Mouse (Mus musculus): ENCODE data around the gene Vps39. TPM values are rescaled to one million over a fixed set of nuclear protein-coding genes. Genes with fewer than 3 reads are reported as not detected.
A peak's percentile ranks its signal among the peaks of the same experiment; 100 is the strongest.

Vps39 gene
- total and polyA plus RNA-seq, 3 experiments, result 21.3 to 41.8 (median 33.7) TPM

DNA sequence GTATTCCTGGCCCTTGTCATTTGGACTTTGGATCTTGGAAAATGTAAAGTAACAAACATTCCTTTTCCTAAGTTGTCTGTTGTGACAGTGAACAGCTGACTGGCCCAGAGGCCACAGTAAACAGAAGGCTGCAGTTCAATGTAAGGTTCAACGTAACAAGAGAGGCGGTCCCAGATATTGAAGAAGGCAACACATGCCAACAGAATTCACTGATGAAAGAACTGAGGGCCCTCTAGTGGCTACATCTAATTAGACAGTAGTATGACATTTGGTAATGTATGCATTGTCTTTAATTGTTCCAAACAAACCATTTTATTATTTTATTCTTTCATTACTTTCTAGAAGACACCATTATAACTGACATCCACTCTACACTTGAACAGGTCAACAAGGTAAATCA lies 15.1 kb downstream of the Vps39 start:
- Histone ChIP-seq H3K4me3 (replicated peaks in 1 of 3; ENCODE audit: low read depth in 2 of 3, low read length in 2 of 3, poor library complexity in 1 of 3) (no peak overlapping the region), H3K9me3 (replicated peaks; ENCODE audit: low read length) (no peaks in the 10 kb centered on the region), H3K4me2 (ENCODE audit: insufficient read depth, low read depth, poor library complexity, severe bottlenecking) (no peak overlapping the region), H3K4me1 (ENCODE audit: control insufficient read depth in 1 of 2, insufficient read depth in 2 of 2) (no peaks in the 10 kb centered on the region), H3K36me3 (replicated peaks in 1 of 2; ENCODE audit: control insufficient read depth in 1 of 2, insufficient read depth in 1 of 2, low read length in 1 of 2) (peaks cover 63 to 88% of the 10 kb centered on the region in 2 experiments), H3K27me3 (replicated peaks) (no peaks in the 10 kb centered on the region), H3K27ac (ENCODE audit: insufficient read depth, low read depth) (no peak overlapping the region), H3K9ac (ENCODE audit: insufficient read depth, low read depth) (no peak overlapping the region), H3K79me2 (replicated peaks; ENCODE audit: control insufficient read depth, extremely low read depth, insufficient read depth, poor library complexity, severe bottlenecking) (no peaks in the 10 kb centered on the region)
- no peak for DNase-seq (ENCODE audit: extremely low read depth)
- dilution Hi-C loops (cut with MboI; ENCODE audit: extremely low pct_ligation_motif_present, extremely low pct_unique_long_range_greater_than_20kb, low sequenced_read_pairs) (no loop called here), in situ Hi-C loops (cut with MboI; ENCODE audit: low pct_ligation_motif_present, low pct_unique_long_range_greater_than_20kb, low sequenced_read_pairs) (no loop called here)
- TF ChIP-seq ZMIZ1 (IDR thresholded peaks at IDR 0.05; ENCODE audit: low read depth, low read length) (no peak), E2F4 (IDR thresholded peaks at IDR 0.05; ENCODE audit: insufficient replicate concordance, low read depth, low read length) (no peak), POLR2A (IDR thresholded peaks at IDR 0.05; ENCODE audit: low read depth, low read length) (no peak), CHD2 (IDR thresholded peaks at IDR 0.05; ENCODE audit: low read length) (no peak), SMC3 (IDR thresholded peaks at IDR 0.05; ENCODE audit: low read depth, low read length) (no peak; the same call in 1 of the 2 replicates), CTCF (conservative IDR thresholded peaks at IDR 0.05 in 1 of 2, IDR thresholded peaks at IDR 0.05 in 1 of 2; ENCODE audit: low read depth in 2 of 2, low read length in 2 of 2) (peak in 1 of 2 experiments; percentile 43; a peak in 2 of 4 replicates), TCF12 (IDR thresholded peaks at IDR 0.05; ENCODE audit: low read depth, low read length) (no peak), EP300 (IDR thresholded peaks at IDR 0.05; ENCODE audit: low read length) (no peak), NELFE (IDR thresholded peaks at IDR 0.05; ENCODE audit: low read depth, low read length) (no peak)

DNA sequence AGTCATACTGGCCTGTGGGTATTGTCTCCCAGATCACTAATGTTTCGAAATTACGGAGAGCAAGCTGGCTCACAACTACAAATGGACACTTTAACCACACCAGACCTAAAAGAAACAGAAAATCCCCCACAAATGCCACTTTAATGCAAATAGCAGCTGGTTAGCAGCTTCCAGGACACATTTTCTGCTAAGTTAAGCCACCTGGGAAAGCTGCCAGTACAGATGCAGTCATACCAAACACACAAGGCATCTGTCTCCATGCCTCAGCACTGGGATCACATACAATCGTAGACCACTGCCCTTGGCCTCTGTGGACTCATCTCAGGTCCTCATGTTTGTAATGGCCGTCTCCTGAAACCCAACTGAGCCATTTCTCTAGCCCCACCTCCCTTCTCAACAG lies 21.4 kb downstream of the Vps39 start:
- TF ChIP-seq MEF2A (IDR thresholded peaks at IDR 0.05; ENCODE audit: borderline replicate concordance, low read depth, low read length) (no peak), CHD2 (IDR thresholded peaks at IDR 0.05; ENCODE audit: low read length) (no peak), PAX5 (IDR thresholded peaks at IDR 0.05; ENCODE audit: low read length) (no peak), E2F4 (IDR thresholded peaks at IDR 0.05; ENCODE audit: insufficient replicate concordance, low read depth, low read length) (no peak), ELF1 (IDR thresholded peaks at IDR 0.05; ENCODE audit: low read depth, low read length) (no peak)
- no peak for DNase-seq (ENCODE audit: extremely low read depth)
- H3K9me3 ChIP-seq (replicated peaks; ENCODE audit: low read length), result no peaks in the 10 kb centered on the region
- in situ Hi-C loops (cut with MboI; ENCODE audit: low pct_ligation_motif_present, low pct_unique_long_range_greater_than_20kb, low sequenced_read_pairs), result no loop called here
- dilution Hi-C loops (cut with MboI; ENCODE audit: extremely low pct_ligation_motif_present, extremely low pct_unique_long_range_greater_than_20kb, low sequenced_read_pairs), result no loop called here
- no peak overlapping the region for H3K4me2 ChIP-seq (ENCODE audit: insufficient read depth, low read depth, poor library complexity, severe bottlenecking)
- H3K4me1 ChIP-seq (ENCODE audit: control insufficient read depth in 1 of 2, insufficient read depth in 2 of 2), result no peaks in the 10 kb centered on the region
- no peak overlapping the region for H3K9ac ChIP-seq (ENCODE audit: insufficient read depth, low read depth)
- H3K36me3 ChIP-seq (replicated peaks in 1 of 2; ENCODE audit: control insufficient read depth in 1 of 2, insufficient read depth in 1 of 2, low read length in 1 of 2), result peaks cover 63 to 84% of the 10 kb centered on the region in 2 experiments
- H3K4me3 ChIP-seq (replicated peaks in 1 of 3; ENCODE audit: low read depth in 2 of 3, low read length in 2 of 3, poor library complexity in 1 of 3), result no peak overlapping the region
- no peaks in the 10 kb centered on the region for H3K79me2 ChIP-seq (replicated peaks; ENCODE audit: control insufficient read depth, extremely low read depth, insufficient read depth, poor library complexity, severe bottlenecking)
- H3K27ac ChIP-seq (ENCODE audit: insufficient read depth, low read depth), result no peak overlapping the region
- no peaks in the 10 kb centered on the region for H3K27me3 ChIP-seq (replicated peaks)

DNA sequence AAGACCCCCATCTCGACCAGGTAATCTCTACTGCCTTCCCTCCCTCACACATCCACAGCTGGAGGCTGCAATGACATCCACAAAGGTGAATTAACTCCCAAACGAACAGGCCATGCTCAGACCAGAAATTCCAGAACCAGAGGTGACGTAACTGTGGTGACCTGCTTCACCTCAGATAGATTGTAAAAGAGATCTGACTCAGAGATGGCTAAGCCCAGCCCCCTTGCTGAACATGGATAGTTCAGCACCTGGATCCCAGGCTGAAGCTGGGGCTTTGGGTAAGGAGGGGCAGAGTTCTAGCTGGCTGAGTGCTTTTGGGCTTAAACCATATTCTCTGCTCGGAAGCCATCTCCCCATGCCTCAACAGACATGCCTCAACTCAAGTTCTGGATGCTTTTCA lies 37.9 kb downstream of the Vps39 start:
- Histone ChIP-seq H3K4me3 (replicated peaks in 1 of 3; ENCODE audit: low read depth in 2 of 3, low read length in 2 of 3, poor library complexity in 1 of 3) (no peak overlapping the region), H3K4me1 (ENCODE audit: control insufficient read depth in 1 of 2, insufficient read depth in 2 of 2) (peaks cover 0 to 6% of the 10 kb centered on the region in 2 experiments; a peak in 1 of 4 replicates), H3K4me2 (ENCODE audit: insufficient read depth, low read depth, poor library complexity, severe bottlenecking) (no peak overlapping the region), H3K27ac (ENCODE audit: insufficient read depth, low read depth) (no peak overlapping the region), H3K79me2 (replicated peaks; ENCODE audit: control insufficient read depth, extremely low read depth, insufficient read depth, poor library complexity, severe bottlenecking) (no peaks in the 10 kb centered on the region), H3K27me3 (replicated peaks) (no peaks in the 10 kb centered on the region), H3K36me3 (replicated peaks in 1 of 2; ENCODE audit: control insufficient read depth in 1 of 2, insufficient read depth in 1 of 2, low read length in 1 of 2) (peaks cover 31 to 46% of the 10 kb centered on the region in 2 experiments), H3K9ac (ENCODE audit: insufficient read depth, low read depth) (no peak overlapping the region), H3K9me3 (replicated peaks; ENCODE audit: low read length) (no peaks in the 10 kb centered on the region)
- no peak for DNase-seq (ENCODE audit: extremely low read depth)
- in situ Hi-C loops (cut with MboI; ENCODE audit: low pct_ligation_motif_present, low pct_unique_long_range_greater_than_20kb, low sequenced_read_pairs) (no loop called here), dilution Hi-C loops (cut with MboI; ENCODE audit: extremely low pct_ligation_motif_present, extremely low pct_unique_long_range_greater_than_20kb, low sequenced_read_pairs) (no loop called here)
- no peak for TF ChIP-seq IRF4 (IDR thresholded peaks at IDR 0.05; ENCODE audit: low read depth, low read length)
- TF ChIP-seq JUND (conservative IDR thresholded peaks at IDR 0.05; ENCODE audit: low read depth, low read length), result no peak
- TF ChIP-seq USF1 (IDR thresholded peaks at IDR 0.05; ENCODE audit: low read depth, low read length), result no peak
- TF ChIP-seq TCF12 (IDR thresholded peaks at IDR 0.05; ENCODE audit: low read depth, low read length), result no peak
- TF ChIP-seq MXI1 (IDR thresholded peaks at IDR 0.05; ENCODE audit: low read depth, low read length), result no peak
- TF ChIP-seq SMC3 (IDR thresholded peaks at IDR 0.05; ENCODE audit: low read depth, low read length), result no peak
- no peak for TF ChIP-seq CHD1 (IDR thresholded peaks at IDR 0.05; ENCODE audit: low read depth, low read length)
- TF ChIP-seq RCOR1 (conservative IDR thresholded peaks at IDR 0.05; ENCODE audit: low read depth, low read length), result no peak
- no peak for TF ChIP-seq MAZ (IDR thresholded peaks at IDR 0.05; ENCODE audit: low read depth, low read length)
- no peak for TF ChIP-seq MYC (IDR thresholded peaks at IDR 0.05; ENCODE audit: low read depth, low read length)
- no peak for TF ChIP-seq CTCF (conservative IDR thresholded peaks at IDR 0.05 in 1 of 2, IDR thresholded peaks at IDR 0.05 in 1 of 2; ENCODE audit: low read depth in 2 of 2, low read length in 2 of 2)

Measured in CH12.LX (cell line).